Mouse (Mus musculus) heart, postnatal 0 days (tissue): Measurements from ENCODE around the gene Wnk1.

ENCODE experiments used
- CTCF ChIP-seq: IDR thresholded peaks from 2 replicates; pipeline ENCODE4 v1.5.1; 2016; ENCODE audit warnings: antibody characterized with exemption, control low read depth, low read depth
- EP300 ChIP-seq: IDR thresholded peaks from 2 replicates; pipeline ENCODE4 v1.6.1; 2016; ENCODE audit warnings: antibody characterized with exemption, low read depth

DNA sequence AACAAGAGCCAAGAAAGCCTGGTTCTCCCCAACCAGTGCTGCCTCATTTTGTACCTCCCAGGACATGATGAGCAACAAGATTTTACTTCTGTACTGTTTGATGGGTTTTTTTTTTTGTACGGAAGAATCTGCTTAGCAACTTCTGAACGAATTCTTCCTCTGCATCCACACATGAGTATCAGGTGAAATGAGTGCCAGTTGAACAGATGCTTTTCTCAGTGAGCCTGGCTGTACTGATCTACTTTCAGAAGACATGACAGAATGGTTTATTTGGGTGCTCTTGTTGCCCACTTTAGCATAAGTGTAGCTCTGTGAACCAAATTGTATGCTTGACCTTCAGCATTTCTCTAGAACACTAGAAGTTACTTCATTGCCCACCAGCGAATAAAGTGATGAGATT lies 16.4 kb downstream of the Wnk1 start:
- TF ChIP-seq EP300 = no peak
- no peak for TF ChIP-seq CTCF
